Mouse (Mus musculus): ENCODE data around the gene Sipa1l3.

The Sipa1l3 gene

GRCm38 (mm10) chr7:29303738-29304462 is 214.5 kb downstream of the Sipa1l3 start, which contains the start of gene Dpf1:
TSS of gene Dpf1 (plus strand) at chr7:29303951.
- DNase-seq (ENCODE audit: low spot score) = peak; percentile 75

GRCm38 (mm10) chr7:29302641-29303040 is 215.8 kb downstream of the Sipa1l3 start:
- DNase-seq (ENCODE audit: low spot score) = no peak

GRCm38 (mm10) chr7:29301127-29301566 is 217.3 kb downstream of the Sipa1l3 start:
- peak; percentile 78 for DNase-seq (ENCODE audit: low spot score)

GRCm38 (mm10) chr7:29296998-29297397 is 221.4 kb downstream of the Sipa1l3 start:
- DNase-seq (ENCODE audit: low spot score) = peak; percentile 74

GRCm38 (mm10) chr7:29295861-29296647 is 222.4 kb downstream of the Sipa1l3 start:
- no peak for DNase-seq (ENCODE audit: low spot score)

GRCm38 (mm10) chr7:29294111-29294761 is 224.2 kb downstream of the Sipa1l3 start:
- DNase-seq (ENCODE audit: low spot score) = no peak

GRCm38 (mm10) chr7:29293131-29294065 is 225.0 kb downstream of the Sipa1l3 start:
- peak; percentile 54 for DNase-seq (ENCODE audit: low spot score)

- no peak for DNase-seq (ENCODE audit: low spot score)
These were observed 225.9 kb downstream of the Sipa1l3 start for GRCm38 (mm10) chr7:29292458-29293098.

- DNase-seq (ENCODE audit: low spot score) = no peak
These were observed 226.6 kb downstream of the Sipa1l3 start for GRCm38 (mm10) chr7:29291616-29292457.

GRCm38 (mm10) chr7:29290691-29291485 is 227.6 kb downstream of the Sipa1l3 start:
- DNase-seq (ENCODE audit: low spot score) = no peak

GRCm38 (mm10) chr7:29289856-29290255 is 228.6 kb downstream of the Sipa1l3 start:
- DNase-seq (ENCODE audit: low spot score) = peak; percentile 48

- DNase-seq (ENCODE audit: low spot score) = peak; percentile 85
These were observed 229.4 kb downstream of the Sipa1l3 start, which contains the start of gene Ppp1r14a for GRCm38 (mm10) chr7:29288942-29289638. TSS of gene Ppp1r14a (plus strand) at chr7:29289308.

- DNase-seq (ENCODE audit: low spot score) = no peak
These were observed 230.4 kb downstream of the Sipa1l3 start for GRCm38 (mm10) chr7:29288079-29288478.

GRCm38 (mm10) chr7:29287481-29287880 is 231.0 kb downstream of the Sipa1l3 start:
- DNase-seq (ENCODE audit: low spot score) = no peak

GRCm38 (mm10) chr7:29284523-29284922 is 233.9 kb downstream of the Sipa1l3 start:
- no peak for DNase-seq (ENCODE audit: low spot score)

- no peak for DNase-seq (ENCODE audit: low spot score)
These were observed 234.6 kb downstream of the Sipa1l3 start for GRCm38 (mm10) chr7:29283876-29284275.

GRCm38 (mm10) chr7:29282074-29282554 is 236.3 kb downstream of the Sipa1l3 start:
- DNase-seq (ENCODE audit: low spot score) = no peak
